Mouse (Mus musculus): ENCODE results near the gene Usp7. TPM values are rescaled to one million over a fixed set of nuclear protein-coding genes. Genes with fewer than 3 reads are reported as not detected.
"Not testable (repeated sequence)": the region's sequence is repeated elsewhere in the genome, so short reads cannot be mapped to it uniquely, and the experiment has no call there.

The Usp7 gene
- polyA plus RNA-seq, 1 experiment from 2014 or later: 31.7 TPM

DNA sequence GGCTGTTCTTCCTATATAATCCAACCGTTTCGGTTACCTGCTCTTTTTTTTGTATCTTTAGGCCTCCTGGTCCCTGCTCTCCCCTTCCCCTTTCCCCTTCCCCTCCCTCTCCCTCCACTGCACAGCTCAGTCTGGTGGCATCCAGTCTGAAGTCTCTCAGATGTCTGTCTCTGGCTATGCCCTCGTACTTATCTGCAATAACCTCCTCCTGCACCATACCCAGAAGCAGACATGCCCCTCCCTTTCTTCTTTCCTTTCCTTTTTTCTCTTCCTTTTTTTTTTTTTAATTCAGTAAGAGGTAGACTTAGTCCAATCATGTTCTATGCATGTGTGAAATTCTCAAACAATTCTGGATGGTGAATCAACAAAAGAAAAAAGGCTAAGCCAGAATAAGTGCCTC, 48.1 kb downstream of the Usp7 start:
- WGBS: 71% methylated on average over 3 of the region's 3 CpGs
- Histone ChIP-seq H3K27ac (replicated peaks) (no peak overlapping the region), H3K36me3 (no peaks in the 10 kb centered on the region), H3K4me1 (no peaks in the 10 kb centered on the region), H3K9me3 (no peaks in the 10 kb centered on the region), H3K4me2 (replicated peaks) (no peak overlapping the region), H3K4me3 (no peak overlapping the region), H3K27me3 (no peaks in the 10 kb centered on the region), H3K9ac (replicated peaks) (no peak overlapping the region)
- ATAC-seq (replicated peaks): no peak

DNA sequence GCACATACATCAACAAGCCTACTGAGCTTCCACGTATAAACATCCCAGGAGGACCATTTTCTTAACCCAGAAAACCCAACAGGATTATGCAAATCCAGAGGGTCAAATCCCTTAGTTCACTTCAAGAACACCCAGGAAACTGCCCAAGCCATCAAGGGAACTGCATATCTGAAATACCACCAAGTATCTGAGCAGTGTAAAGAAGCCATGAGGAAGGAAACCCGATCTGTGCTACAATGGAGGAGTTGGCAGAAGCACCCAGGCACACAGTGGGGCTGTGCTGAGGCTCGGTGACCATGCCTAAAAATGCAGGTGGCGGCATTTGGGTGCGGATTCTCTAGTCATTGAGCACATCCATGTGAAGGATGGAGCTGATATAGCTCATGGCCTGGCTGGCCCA, 50.4 kb downstream of the Usp7 start:
- Histone ChIP-seq H3K27me3 (no peaks in the 10 kb centered on the region), H3K36me3 (no peaks in the 10 kb centered on the region), H3K27ac (replicated peaks) (no peak overlapping the region), H3K9ac (replicated peaks) (no peak overlapping the region), H3K4me3 (no peak overlapping the region), H3K4me2 (replicated peaks) (no peak overlapping the region), H3K9me3 (no peaks in the 10 kb centered on the region), H3K4me1 (peaks cover 7% of the 10 kb centered on the region)
- WGBS: 73% methylated on average over 5 of the region's 5 CpGs
- no peak for ATAC-seq (replicated peaks)

DNA sequence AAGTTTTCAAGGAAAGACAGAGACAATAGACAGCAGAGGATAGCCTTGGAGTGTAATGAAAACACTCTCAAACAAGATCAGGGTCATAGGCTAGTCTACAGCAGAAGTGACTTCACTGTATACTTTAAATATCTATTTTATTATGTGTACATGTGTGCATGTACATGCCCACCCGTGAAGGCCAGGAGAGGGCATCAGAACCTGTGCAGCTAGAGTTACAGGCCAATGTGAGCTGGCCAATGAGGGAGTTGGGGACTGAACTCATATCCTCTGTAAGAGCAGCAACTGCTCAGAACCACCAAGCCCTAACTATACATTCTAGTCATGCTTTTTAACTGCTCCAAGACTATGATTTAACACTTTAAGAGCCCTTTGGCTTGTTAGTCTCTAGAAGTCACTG, 51.0 kb downstream of the Usp7 start:
- 62% methylated on average over 1 of the region's 1 CpGs for WGBS
- Histone ChIP-seq H3K4me1 (peaks cover 13% of the 10 kb centered on the region), H3K27me3 (no peaks in the 10 kb centered on the region), H3K9me3 (no peaks in the 10 kb centered on the region), H3K27ac (replicated peaks) (no peak overlapping the region), H3K4me3 (no peak overlapping the region), H3K4me2 (replicated peaks) (no peak overlapping the region), H3K9ac (replicated peaks) (no peak overlapping the region), H3K36me3 (no peaks in the 10 kb centered on the region)
- ATAC-seq (replicated peaks): no peak

DNA sequence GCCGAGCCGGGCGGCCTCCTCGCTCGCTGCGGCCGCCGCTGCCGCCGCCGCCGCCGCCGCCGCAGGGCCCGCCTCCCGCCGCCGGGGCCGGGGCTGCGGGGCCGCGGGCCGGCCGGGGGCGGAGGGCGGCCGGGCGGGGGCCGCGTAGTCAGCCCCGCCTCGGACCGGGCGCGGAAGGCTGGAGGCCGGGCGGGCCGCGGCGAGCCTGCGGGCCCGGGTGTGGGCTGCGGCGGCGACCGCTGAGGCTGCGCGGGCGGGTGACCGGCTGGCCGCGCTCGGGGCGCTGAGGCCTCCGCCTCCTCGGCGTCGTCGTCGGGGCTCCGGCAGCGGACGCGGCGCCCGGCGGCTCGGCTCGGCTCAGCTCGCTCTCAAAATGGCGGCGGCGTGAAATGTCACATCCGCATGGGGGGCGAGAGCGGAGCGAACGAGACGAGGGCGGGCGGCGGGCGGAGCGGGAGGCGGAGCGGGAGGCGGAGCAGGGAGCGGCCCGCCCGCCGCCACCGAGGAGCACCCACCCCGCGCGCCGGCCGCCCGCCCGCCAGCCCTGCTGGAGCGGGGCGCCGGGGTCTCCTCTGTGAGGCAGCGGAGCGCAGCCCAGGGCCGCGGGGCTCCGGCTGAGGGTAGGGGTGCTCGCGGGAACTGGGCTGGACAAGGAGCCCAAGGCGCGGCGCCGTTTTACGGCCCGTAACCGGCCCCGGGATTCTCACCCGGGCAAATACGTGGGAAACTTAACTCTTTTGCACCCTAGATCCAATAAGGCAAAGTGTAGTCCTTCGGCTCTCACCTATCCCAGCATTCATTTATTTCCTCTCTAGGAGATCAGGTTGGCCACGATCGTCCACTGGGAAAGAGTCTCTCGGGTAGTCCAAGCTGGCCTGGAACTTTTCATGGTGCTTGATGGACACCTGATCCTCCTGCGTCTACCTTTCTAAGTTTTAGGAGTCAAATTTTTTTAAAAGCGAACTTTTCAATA, 53.3 kb downstream of the Usp7 start:
- Histone ChIP-seq H3K27ac (replicated peaks) (peak overlapping the region; percentile 96), H3K27me3 (no peaks in the 10 kb centered on the region), H3K9ac (replicated peaks) (peak overlapping the region; percentile 94), H3K4me1 (peaks cover 34% of the 10 kb centered on the region), H3K4me3 (peak overlapping the region; percentile 85), H3K4me2 (replicated peaks) (peak overlapping the region; percentile 73), H3K36me3 (no peaks in the 10 kb centered on the region), H3K9me3 (no peaks in the 10 kb centered on the region)
- peak; percentile 94 for ATAC-seq (replicated peaks)
- 2% methylated on average over 108 of the region's 126 CpGs for WGBS

DNA sequence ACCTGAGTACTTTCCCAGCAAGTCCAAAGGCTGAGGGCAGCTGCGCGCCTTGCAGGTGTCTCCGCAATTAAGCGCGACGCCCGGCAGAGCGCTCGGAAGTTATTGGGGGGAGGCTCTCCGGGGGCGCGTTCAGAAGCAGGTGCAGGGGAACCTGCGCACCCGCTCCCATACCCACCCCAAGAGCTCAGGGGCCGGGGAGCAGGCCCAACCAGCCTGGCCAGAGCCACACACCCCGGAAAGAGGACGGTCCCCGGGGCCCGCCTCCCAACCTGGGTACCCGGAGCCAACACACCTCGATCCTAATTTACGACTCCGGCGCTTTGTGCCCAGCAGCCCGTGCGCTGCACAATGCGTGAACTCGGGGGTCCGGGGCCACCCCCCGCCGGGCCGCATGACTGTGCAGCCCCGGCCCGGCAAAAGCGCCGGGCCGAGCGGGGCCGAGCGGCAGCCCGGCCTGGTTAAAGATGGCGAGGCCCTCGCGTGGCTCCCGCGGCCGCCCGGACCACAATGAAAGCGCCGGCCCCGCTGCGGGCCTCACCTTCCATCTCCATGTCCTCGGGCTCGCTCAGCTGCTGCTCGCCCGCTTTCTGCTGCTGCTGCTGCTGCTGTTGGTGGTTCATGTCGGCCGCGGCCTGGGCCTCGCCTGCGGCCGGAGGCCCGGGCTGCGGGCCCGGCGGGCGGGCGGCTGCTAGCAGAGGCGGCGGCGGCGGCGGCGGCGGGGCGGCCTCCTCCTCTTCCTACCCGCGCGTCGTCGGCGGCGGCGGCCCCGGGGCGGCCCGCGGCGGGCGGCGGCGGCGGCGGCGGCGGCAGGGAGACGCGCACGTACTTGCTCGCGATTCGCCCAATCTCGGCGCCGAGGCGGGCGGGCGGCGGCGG, 54.2 kb downstream of the Usp7 start:
- H3K9me3 ChIP-seq: no peaks in the 10 kb centered on the region
- peak overlapping the region; percentile 72 for H3K4me2 ChIP-seq (replicated peaks)
- under 1% methylated on average over 92 of the region's 110 CpGs for WGBS
- peak overlapping the region; percentile 85 for H3K27ac ChIP-seq (replicated peaks)
- ATAC-seq (replicated peaks): peak; percentile 30; the same call in 1 of the 2 replicates
- no peaks in the 10 kb centered on the region for H3K36me3 ChIP-seq
- H3K4me1 ChIP-seq: peaks cover 34% of the 10 kb centered on the region
- no peaks in the 10 kb centered on the region for H3K27me3 ChIP-seq
- H3K4me3 ChIP-seq: peak overlapping the region; percentile 85
- H3K9ac ChIP-seq (replicated peaks): peak overlapping the region; percentile 94

DNA sequence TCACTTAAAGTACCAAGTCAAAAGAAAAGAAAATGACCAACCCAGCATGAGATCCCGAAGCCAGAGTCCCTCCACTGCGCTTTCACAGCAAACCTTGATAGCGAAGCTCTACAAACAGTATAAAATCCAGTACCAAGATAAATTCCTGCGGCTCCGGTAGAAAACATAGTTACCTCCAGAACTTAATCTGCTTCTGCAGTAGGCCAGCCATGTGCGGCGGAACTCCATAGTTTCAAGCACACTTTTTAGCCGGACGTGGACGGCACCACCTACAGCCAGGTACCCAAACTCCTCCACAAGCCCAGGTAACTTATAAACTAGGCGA, 54.8 kb downstream of the Usp7 start:
- Histone ChIP-seq H3K36me3 (no peaks in the 10 kb centered on the region), H3K27ac (replicated peaks) (peak overlapping the region; percentile 85), H3K9me3 (no peaks in the 10 kb centered on the region), H3K4me1 (peaks cover 34% of the 10 kb centered on the region), H3K4me3 (peak overlapping the region; percentile 85), H3K9ac (replicated peaks) (peak overlapping the region; percentile 94), H3K4me2 (replicated peaks) (peak overlapping the region; percentile 72), H3K27me3 (no peaks in the 10 kb centered on the region)
- ATAC-seq (replicated peaks): no peak
- 0% methylated on average over 11 of the region's 11 CpGs for WGBS

DNA sequence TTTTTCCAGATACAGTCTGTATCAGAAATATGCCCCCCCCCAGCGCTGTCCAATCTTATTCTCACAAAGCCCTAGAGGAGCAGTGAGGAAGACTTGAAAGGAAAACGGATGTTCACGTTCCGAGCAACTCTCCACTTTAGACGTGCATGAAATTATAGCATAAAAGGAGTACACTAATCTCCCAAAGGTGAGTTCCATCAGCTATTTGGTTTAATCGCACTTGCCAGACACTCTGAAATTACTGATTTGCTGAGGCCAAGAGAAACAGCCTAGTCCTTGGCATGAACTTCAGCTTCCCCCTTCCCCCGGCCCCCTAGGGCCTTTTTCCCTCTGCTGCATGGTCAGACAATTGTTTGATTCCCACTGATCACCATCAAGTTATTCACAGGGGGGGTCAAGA, 55.4 kb downstream of the Usp7 start:
- Histone ChIP-seq H3K36me3 (no peaks in the 10 kb centered on the region), H3K4me1 (peaks cover 37% of the 10 kb centered on the region), H3K27me3 (no peaks in the 10 kb centered on the region), H3K4me2 (replicated peaks) (peak overlapping the region; percentile 72), H3K4me3 (peak overlapping the region; percentile 85), H3K9ac (replicated peaks) (peak overlapping the region; percentile 94), H3K27ac (replicated peaks) (no peak overlapping the region), H3K9me3 (no peaks in the 10 kb centered on the region)
- WGBS: 2% methylated on average over 7 of the region's 7 CpGs
- ATAC-seq (replicated peaks): no peak

DNA sequence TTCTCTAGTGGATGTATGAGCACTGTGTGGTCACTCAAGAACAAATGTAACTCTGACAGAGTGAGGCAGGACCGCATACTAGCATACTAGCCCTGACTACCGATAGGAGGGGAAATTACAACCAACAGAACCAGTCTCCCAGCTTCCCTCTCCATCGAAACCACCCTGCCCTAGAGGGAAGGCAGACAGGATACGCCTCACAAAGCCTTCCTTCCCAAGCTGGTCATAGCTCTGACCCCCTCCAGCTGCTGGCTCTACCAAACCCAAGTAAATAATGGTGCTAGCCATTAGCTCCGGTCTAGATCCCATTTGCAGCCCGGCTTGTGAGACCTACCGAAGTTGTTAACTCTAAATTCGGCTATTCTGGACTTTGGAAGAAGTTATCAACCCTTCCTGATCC, 56.1 kb downstream of the Usp7 start:
- no peak for ATAC-seq (replicated peaks)
- Histone ChIP-seq H3K4me3 (peak overlapping the region; percentile 85), H3K27me3 (no peaks in the 10 kb centered on the region), H3K36me3 (no peaks in the 10 kb centered on the region), H3K4me2 (replicated peaks) (peak overlapping the region; percentile 72), H3K27ac (replicated peaks) (no peak overlapping the region), H3K9ac (replicated peaks) (peak overlapping the region; percentile 94), H3K4me1 (peaks cover 37% of the 10 kb centered on the region), H3K9me3 (no peaks in the 10 kb centered on the region)
- 25% methylated on average over 8 of the region's 8 CpGs for WGBS

DNA sequence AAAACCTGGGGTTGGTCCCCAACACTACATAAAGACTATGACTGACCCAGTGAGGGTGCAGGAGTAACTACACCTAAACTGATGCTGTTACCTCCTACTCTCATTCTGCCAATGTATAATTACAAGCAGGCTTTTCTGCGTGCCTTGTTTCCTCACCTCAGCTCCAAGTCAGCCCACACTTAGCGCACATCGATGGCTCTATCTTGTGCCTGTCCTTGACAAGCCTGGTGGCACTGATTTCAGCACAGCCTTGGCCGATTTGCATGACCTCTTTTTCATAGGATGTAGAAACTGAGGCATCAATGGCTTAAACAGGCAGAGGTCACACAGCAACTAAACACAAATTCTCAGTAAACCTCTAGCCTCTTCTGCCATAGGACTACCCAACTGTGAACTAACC, 57.4 kb downstream of the Usp7 start:
- Histone ChIP-seq H3K9me3 (no peaks in the 10 kb centered on the region), H3K27ac (replicated peaks) (no peak overlapping the region), H3K9ac (replicated peaks) (no peak overlapping the region), H3K4me2 (replicated peaks) (no peak overlapping the region), H3K36me3 (no peaks in the 10 kb centered on the region), H3K4me3 (no peak overlapping the region), H3K4me1 (peaks cover 45% of the 10 kb centered on the region), H3K27me3 (no peaks in the 10 kb centered on the region)
- ATAC-seq (replicated peaks): no peak
- 81% methylated on average over 4 of the region's 4 CpGs for WGBS

DNA sequence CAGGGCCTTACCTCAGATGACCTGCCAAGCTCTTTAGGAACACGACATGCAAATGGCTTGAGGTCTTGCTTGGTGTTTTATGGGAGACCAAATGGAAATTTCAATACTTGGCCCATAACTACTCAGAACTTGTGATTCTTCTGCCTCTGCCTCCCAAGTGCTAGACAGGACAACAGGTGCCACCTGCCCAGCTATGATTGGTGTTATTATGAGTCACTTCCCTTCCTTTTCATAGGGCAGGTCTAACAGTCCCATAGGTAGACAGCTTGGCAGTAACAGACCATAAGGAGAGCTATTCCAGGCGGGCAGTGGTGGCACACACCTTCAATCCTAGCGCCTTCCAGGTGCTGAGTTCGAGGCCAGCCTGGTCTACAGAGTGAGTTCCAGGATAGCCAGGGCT, 58.5 kb downstream of the Usp7 start:
- no peak for ATAC-seq (replicated peaks)
- Histone ChIP-seq H3K4me3 (no peak overlapping the region), H3K4me1 (peaks cover 45% of the 10 kb centered on the region), H3K27me3 (no peaks in the 10 kb centered on the region), H3K4me2 (replicated peaks) (no peak overlapping the region), H3K36me3 (no peaks in the 10 kb centered on the region), H3K27ac (replicated peaks) (no peak overlapping the region), H3K9ac (replicated peaks) (no peak overlapping the region), H3K9me3 (no peaks in the 10 kb centered on the region)
- 91% methylated on average over 4 of the region's 4 CpGs for whole genome bisulfite sequencing

DNA sequence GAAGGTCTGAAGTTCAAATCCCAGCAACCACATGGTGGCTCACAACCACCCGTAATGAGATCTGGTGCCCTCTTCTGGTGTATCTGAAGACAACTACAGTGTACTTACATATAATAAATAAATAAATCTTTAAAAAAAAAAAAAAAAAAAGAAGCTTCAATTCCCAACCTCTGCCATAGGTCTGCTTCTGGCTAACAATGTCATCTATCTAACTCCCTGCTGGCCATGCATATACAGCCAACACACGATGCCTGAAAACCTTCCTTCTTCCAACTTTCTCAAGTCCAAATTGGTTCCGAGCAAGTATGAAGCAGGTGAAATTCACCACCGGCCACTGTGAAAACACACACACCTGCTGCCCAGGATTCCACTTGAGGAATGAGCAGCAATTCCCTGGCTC, 59.7 kb downstream of the Usp7 start:
- WGBS: 91% methylated on average over 4 of the region's 4 CpGs
- H3K36me3 ChIP-seq; H3K9me3 ChIP-seq; H3K4me2 ChIP-seq (replicated peaks); H3K4me3 ChIP-seq; H3K27me3 ChIP-seq; H3K27ac ChIP-seq (replicated peaks); ATAC-seq (replicated peaks); H3K9ac ChIP-seq (replicated peaks): not testable (repeated sequence)
- peaks cover 45% of the 10 kb centered on the region for H3K4me1 ChIP-seq

DNA sequence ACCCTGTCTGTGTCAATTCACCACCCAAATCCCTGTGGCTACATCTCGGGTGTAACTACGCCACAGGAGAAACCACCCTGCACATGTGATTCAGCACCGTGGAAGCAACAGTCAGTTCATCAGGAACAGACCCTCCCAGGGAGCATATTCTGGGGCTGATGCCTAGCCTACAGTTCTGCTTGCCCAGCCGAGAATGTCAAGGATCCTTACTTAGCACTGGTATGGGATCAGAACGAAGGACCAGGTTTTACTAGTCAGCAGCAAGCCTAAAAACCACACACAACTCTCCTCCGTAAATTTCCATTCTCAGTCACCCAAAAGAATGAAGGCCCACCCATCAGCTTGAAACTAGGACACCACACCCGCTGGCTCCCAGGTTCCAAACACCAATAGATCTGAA, 60.5 kb downstream of the Usp7 start:
- ATAC-seq (replicated peaks): no peak
- Histone ChIP-seq H3K9me3 (no peaks in the 10 kb centered on the region), H3K4me1 (peaks cover 37% of the 10 kb centered on the region), H3K4me3 (no peak overlapping the region), H3K27me3 (no peaks in the 10 kb centered on the region), H3K4me2 (replicated peaks) (no peak overlapping the region), H3K27ac (replicated peaks) (no peak overlapping the region), H3K9ac (replicated peaks) (no peak overlapping the region), H3K36me3 (no peaks in the 10 kb centered on the region)
- WGBS: 90% methylated on average over 7 of the region's 7 CpGs

Data from forebrain, embryonic 15.5 days (tissue).